In the genomic region with DNA sequence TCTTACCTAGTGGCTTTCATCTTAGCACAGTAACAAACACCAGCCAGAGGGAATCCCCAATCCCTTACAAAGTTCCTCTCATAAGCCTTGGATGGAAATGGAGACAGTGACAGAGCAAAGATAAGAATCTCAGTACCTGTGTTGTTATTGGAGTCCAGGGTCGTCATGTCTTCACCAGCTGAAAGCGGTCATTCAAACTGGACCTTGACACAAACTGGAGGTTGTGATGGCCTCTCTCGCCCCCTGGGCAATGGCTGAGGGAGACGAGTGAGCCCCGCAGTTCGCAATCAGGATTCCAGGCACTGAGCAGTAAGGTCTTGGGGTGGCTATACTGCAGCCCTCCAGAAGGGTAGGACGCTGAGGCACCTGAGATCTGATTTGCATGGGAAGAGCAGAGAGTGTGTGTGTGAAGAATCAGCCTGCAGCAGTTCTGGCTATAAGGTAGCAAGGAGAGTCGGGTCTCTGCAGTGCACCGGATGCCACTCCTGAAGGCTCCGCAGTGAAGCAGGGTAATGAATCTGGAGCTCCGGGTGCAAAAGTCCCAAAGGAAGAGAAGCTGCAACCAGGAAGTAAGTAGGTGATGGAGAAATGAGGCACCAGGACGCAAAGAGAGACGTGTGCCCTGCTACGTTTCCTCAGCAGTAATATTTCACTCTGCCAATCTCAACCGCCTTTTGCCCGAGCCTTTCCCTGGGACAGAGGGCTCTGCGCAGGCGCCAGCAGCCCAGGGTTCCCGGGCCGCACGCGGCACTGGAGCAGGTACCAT, we compare ENCODE assay signal across 7 mouse cellular contexts. TPM values are rescaled to one million over a fixed set of nuclear protein-coding genes. Genes with fewer than 3 reads are reported as not detected.
DNase-seq lines count a peak whose midpoint lies in the region; ATAC-seq and TF ChIP-seq lines count a peak whose summit lies in the region.

A gene (minus strand): TSS at position 752 of the 766 bp plus-strand sequence.

- peak within 1 kb of the TSS; percentile 89 for H3K4me3 ChIP-seq in testis, adult 2 months (ENCODE audit: control insufficient read depth, low read depth, low read length)
- H3K4me3 ChIP-seq in embryonic facial prominence, embryonic 13.5 days = peak within 1 kb of the TSS; percentile 36
- peak within 1 kb of the TSS; percentile 61 for H3K4me3 ChIP-seq in heart, embryonic 16.5 days (ENCODE audit: low read length)

- peak within 1 kb of the TSS; percentile 94 for H3K27ac ChIP-seq in testis, adult 2 months (ENCODE audit: control insufficient read depth, insufficient read depth, low read depth, low read length)
- H3K27ac ChIP-seq in embryonic facial prominence, embryonic 13.5 days = peak within 1 kb of the TSS; percentile 90
- peak within 1 kb of the TSS; percentile 98 for H3K27ac ChIP-seq in heart, embryonic 16.5 days (ENCODE audit: low read length)

- TF ChIP-seq CTCF in testis, adult 2 months (IDR thresholded peaks at IDR 0.05; ENCODE audit: control insufficient read depth, insufficient read depth, insufficient replicate concordance, low read depth, low read length) = no peak

- DNase-seq in testis, postnatal 10 days (ENCODE audit: low spot score) = no peak
- no peak for DNase-seq in left cerebral cortex, postnatal 4 days
- peak; percentile 21 for DNase-seq in skeletal muscle tissue, adult 2 months (ENCODE audit: low read depth, low spot score)

- H3K4me1 ChIP-seq in testis, adult 2 months (ENCODE audit: control insufficient read depth, insufficient read depth, low read length) = peaks cover 35% of the 10 kb centered on the region
- peaks cover 46% of the 10 kb centered on the region for H3K4me1 ChIP-seq in embryonic facial prominence, embryonic 13.5 days
- peaks cover 71% of the 10 kb centered on the region for H3K4me1 ChIP-seq in heart, embryonic 16.5 days (ENCODE audit: control insufficient read depth, insufficient read depth, low read length)

- intact Hi-C loops in left cerebral cortex, postnatal 4 days (cut with DNase I) = loop anchor here (5.0 kb wide), 1 partner anchor 32 kb away; a partner anchor contains a TSS

- peak; percentile 55 for TF ChIP-seq POLR2A in testis, adult 2 months (IDR thresholded peaks at IDR 0.05; ENCODE audit: control insufficient read depth, low read depth, low read length)

- H3K36me3 ChIP-seq in testis, adult 2 months (ENCODE audit: control insufficient read depth, insufficient read depth, low read length) = no peaks in the 10 kb centered on the region
- peaks cover 17% of the 10 kb centered on the region for H3K36me3 ChIP-seq in embryonic facial prominence, embryonic 13.5 days
- peaks cover 14% of the 10 kb centered on the region for H3K36me3 ChIP-seq in heart, embryonic 16.5 days (ENCODE audit: control insufficient read depth, insufficient read depth)

- no peaks in the 10 kb centered on the region for H3K27me3 ChIP-seq in testis, adult 2 months (ENCODE audit: control insufficient read depth, insufficient read depth, low read length)
- no peaks in the 10 kb centered on the region for H3K27me3 ChIP-seq in embryonic facial prominence, embryonic 13.5 days
- H3K27me3 ChIP-seq in heart, embryonic 16.5 days (ENCODE audit: control insufficient read depth, insufficient read depth, low read length) = no peaks in the 10 kb centered on the region

- under 1% methylated on average over 22 of the region's 22 CpGs for WGBS in embryonic facial prominence, embryonic 13.5 days
- WGBS in heart, embryonic 16.5 days = 1% methylated on average over 22 of the region's 22 CpGs

- ATAC-seq in embryonic facial prominence, embryonic 13.5 days (ENCODE audit: insufficient number of reproducible peaks, insufficient read depth, low FRiP score, low TSS enrichment, low read depth) = no peak
- ATAC-seq in heart, embryonic 16.5 days (replicated peaks; ENCODE audit: extremely low read depth, insufficient read depth, low FRiP score) = no peak
- ATAC-seq in activated CD4-positive, CD25-positive, alpha-beta regulatory T cell, adult 4 months = no peak

- no peaks in the 10 kb centered on the region for H3K9me3 ChIP-seq in embryonic facial prominence, embryonic 13.5 days
- no peaks in the 10 kb centered on the region for H3K9me3 ChIP-seq in heart, embryonic 16.5 days (replicated peaks; ENCODE audit: control insufficient read depth, low read length)

- H3K4me2 ChIP-seq in embryonic facial prominence, embryonic 13.5 days = peak within 1 kb of the TSS; percentile 86
- H3K4me2 ChIP-seq in heart, embryonic 16.5 days (ENCODE audit: low read depth, low read length) = peak within 1 kb of the TSS; percentile 90

- peak within 1 kb of the TSS; percentile 64 for H3K9ac ChIP-seq in embryonic facial prominence, embryonic 13.5 days
- peak within 1 kb of the TSS; percentile 73 for H3K9ac ChIP-seq in heart, embryonic 16.5 days (ENCODE audit: low read length)

RNA-seq across cellular contexts. Expression of the gene that starts here (rescaled TPM):
- polyA plus RNA-seq in testis, adult 2 months (2012; rRNA removed) = 34.7 and 38.6 TPM in 2 replicates
- polyA plus RNA-seq in embryonic facial prominence, embryonic 13.5 days (2015; fragmentation: Nextera tagmentation; extraction: Ambion mirVana) = 1.4 and 1.5 TPM in 2 replicates
- 7.0 and 8.2 TPM in 2 replicates for polyA plus RNA-seq in heart, embryonic 16.5 days (2015; fragmentation: Nextera tagmentation; extraction: Ambion mirVana)
- total RNA-seq in left cerebral cortex, postnatal 4 days (2021) = 10 to 100 TPM; 31.9 TPM
- polyA plus RNA-seq in activated CD4-positive, CD25-positive, alpha-beta regulatory T cell, adult 4 months (2017; shearing (Covaris generic)) = 1 to 10 TPM; 2.9 to 5.4 TPM

Comparison
In these comparisons a context has a peak if more than half of its experiments do, and no peak if none do; other contexts are left out.
1. H3K4me3 ChIP-seq: peak in every context shown above with its lines; median percentile 89 in testis, adult 2 months; 61 in heart, embryonic 16.5 days; 36 in embryonic facial prominence, embryonic 13.5 days.